Mouse (Mus musculus) lung, embryonic 14.5 days (tissue): ENCODE results near the gene Cluh. TPM values are rescaled to one million over a fixed set of nuclear protein-coding genes. Genes with fewer than 3 reads are reported as not detected.

Experiments used
- ATAC-seq: fragments of 200-750 bp; cut with Nextera tagmentation; 2 replicates; pipeline ENCODE4 v1.8.0; 2017; ENCODE audit warnings: mild to moderate bottlenecking, moderate TSS enrichment, moderate library complexity; ENCODE audit not compliant: insufficient read depth
- DNase-seq: peaks from one replicate; pipeline ENCODE4 v3.0.0-alpha.2; 2015
- H3K27ac ChIP-seq: fragments of 300-500 bp; sonication (generic); 2 replicates; pipeline ENCODE4 v1.5.1; 2014; ENCODE audit warnings: low read depth, mild to moderate bottlenecking, moderate library complexity
- H3K27me3 ChIP-seq: fragments of 300-500 bp; sonication (generic); 2 replicates; pipeline ENCODE4 v1.6.1; 2014; ENCODE audit warnings: low read length, control low read depth; ENCODE audit not compliant: insufficient read depth
- H3K36me3 ChIP-seq: fragments of 300-500 bp; sonication (generic); 2 replicates; pipeline ENCODE4 v1.6.1; 2014; ENCODE audit warnings: control low read depth; ENCODE audit not compliant: insufficient read depth
- H3K4me1 ChIP-seq: fragments of 300-500 bp; sonication (generic); 2 replicates; pipeline ENCODE4 v1.6.1; 2014; ENCODE audit warnings: antibody characterized with exemption, control low read depth; ENCODE audit not compliant: insufficient read depth
- H3K4me2 ChIP-seq: fragments of 300-500 bp; sonication (generic); 2 replicates; pipeline ENCODE4 v1.6.1; 2014; ENCODE audit warnings: mild to moderate bottlenecking
- H3K4me3 ChIP-seq: fragments of 300-500 bp; sonication (generic); 2 replicates; pipeline ENCODE4 v1.5.1; 2014; ENCODE audit warnings: low read depth, low read length
- H3K9ac ChIP-seq: fragments of 300-500 bp; sonication (generic); 2 replicates; pipeline ENCODE4 v1.6.1; 2014
- H3K9me3 ChIP-seq: fragments of 300-500 bp; sonication (generic); 2 replicates; pipeline ENCODE4 v1.6.1; 2016; ENCODE audit warnings: low read depth, low read length, control low read depth
- CTCF ChIP-seq: IDR thresholded peaks from 2 replicates; pipeline ENCODE4 v1.5.1; 2016; ENCODE audit warnings: antibody characterized with exemption, low read depth
- WGBS: fragments of 180-500 bp; shearing (Covaris S2); extraction: QIAGEN DNeasy Blood & Tissue Kit; methylation state at CpG from one replicate; pipeline ENCODE4 v1.1.7; 2014; 5-methylcytosine and 5-hydroxymethylcytosine counted together
- polyA plus RNA-seq: library from polyadenylated mRNA; unstranded; fragments of >200 nt; fragmentation: Nextera tagmentation; extraction: Ambion mirVana; gene quantifications from 2 replicates; pipeline ENCODE4 v1.2.1, GENCODE M21; 2014

Gene Cluh
- polyA plus RNA-seq, 1 experiment from 2014 or later, result 23.8 TPM

GRCm38 (mm10) chr11:74619201-74619955, 29.9 kb upstream of the Cluh start, which contains the start of gene Ccdc92b:
Gene Ccdc92b, plus strand, starts transcription at chr11:74619605.
- Histone ChIP-seq H3K27ac (no peak within 1 kb of the TSS), H3K9ac (no peak within 1 kb of the TSS), H3K36me3 (no peaks in the 10 kb centered on the region), H3K27me3 (peaks cover 21% of the 10 kb centered on the region), H3K9me3 (no peaks in the 10 kb centered on the region), H3K4me1 (peaks cover 4% of the 10 kb centered on the region; the same call in 1 of the 2 replicates), H3K4me3 (peak within 1 kb of the TSS; percentile 29), H3K4me2 (peak within 1 kb of the TSS; percentile 59)
- DNase-seq (peak; percentile 94), ATAC-seq (peak; percentile 89)
- TF ChIP-seq CTCF, result peak; percentile 26
- WGBS, result under 1% methylated on average over 59 of the region's 63 CpGs

DNA sequence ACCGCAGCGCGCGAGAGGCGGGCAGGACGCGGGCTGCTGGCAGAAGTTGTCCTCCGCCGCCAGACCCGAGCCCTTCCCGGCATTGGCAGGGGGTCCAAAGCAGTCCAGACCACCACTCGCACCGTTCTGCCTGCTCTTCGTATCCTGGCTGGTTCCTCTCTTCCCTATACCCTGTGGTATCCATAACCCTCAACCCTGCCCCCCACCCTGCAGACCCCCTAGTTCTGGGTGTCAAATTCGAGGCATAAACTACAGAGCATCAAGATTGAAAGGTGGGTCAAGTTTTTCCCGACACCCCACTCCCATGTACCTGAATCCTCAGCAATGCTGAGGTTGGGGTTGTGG, 29.4 kb upstream of the Cluh start:
- no peak for ATAC-seq
- H3K27me3 ChIP-seq, result peaks cover 21% of the 10 kb centered on the region

DNA sequence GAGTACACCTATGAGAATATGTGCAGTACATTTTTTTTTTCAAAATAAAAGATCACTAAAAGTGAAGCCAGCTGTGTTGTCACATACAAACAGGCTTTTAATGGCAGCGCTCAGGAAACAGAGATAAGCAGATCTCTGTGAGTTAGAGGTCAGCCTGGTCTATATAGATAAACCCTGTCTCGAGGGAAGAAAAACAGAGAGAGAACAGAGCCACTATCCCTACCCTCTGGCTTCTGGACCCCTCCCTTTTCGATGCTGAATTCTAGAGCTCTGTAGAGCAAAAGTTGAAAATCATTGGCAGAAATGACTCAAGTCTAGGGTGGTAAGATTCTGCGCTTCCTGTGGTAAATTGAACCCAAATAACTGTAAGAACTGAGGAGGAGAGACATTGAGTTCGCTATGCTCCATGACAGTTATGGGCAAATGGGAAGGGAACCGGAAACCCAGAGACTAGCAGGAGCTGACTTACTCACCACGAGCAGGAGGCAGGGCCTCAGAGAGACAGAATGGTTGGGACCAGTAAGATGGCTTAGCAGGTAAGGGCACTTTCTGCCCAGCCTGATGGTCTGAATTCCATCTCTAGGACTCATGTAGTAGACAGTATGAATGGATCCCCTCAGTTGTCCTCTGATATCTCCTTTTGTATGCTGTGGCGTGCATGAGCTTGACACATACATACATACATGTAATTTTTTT, 27.2 kb upstream of the Cluh start:
- TF ChIP-seq CTCF, result no peak
- Histone ChIP-seq H3K9ac (no peak overlapping the region), H3K27me3 (peaks cover 21% of the 10 kb centered on the region), H3K27ac (no peak overlapping the region), H3K36me3 (no peaks in the 10 kb centered on the region), H3K4me3 (no peak overlapping the region), H3K9me3 (no peaks in the 10 kb centered on the region), H3K4me2 (peak overlapping the region; percentile 22; the same call in 1 of the 2 replicates), H3K4me1 (peaks cover 4% of the 10 kb centered on the region; the same call in 1 of the 2 replicates)
- ATAC-seq, result no peak
- DNase-seq, result no peak
- WGBS, result 65% methylated on average over 8 of the region's 8 CpGs

More for the DNA sequence above, 29.4 kb upstream of the Cluh start:
- H3K27ac ChIP-seq, result no peak overlapping the region
- H3K4me2 ChIP-seq, result peak overlapping the region; percentile 59
- 5% methylated on average over 16 of the region's 16 CpGs for WGBS
- peaks cover 4% of the 10 kb centered on the region; the same call in 1 of the 2 replicates for H3K4me1 ChIP-seq
- H3K9ac ChIP-seq, result no peak overlapping the region
- peak overlapping the region; percentile 29 for H3K4me3 ChIP-seq
- H3K9me3 ChIP-seq, result no peaks in the 10 kb centered on the region
- no peak for DNase-seq
- no peaks in the 10 kb centered on the region for H3K36me3 ChIP-seq
- no peak for TF ChIP-seq CTCF

GRCm38 (mm10) chr11:74623693-74624092, 25.6 kb upstream of the Cluh start:
- peaks cover 21% of the 10 kb centered on the region for H3K27me3 ChIP-seq
- ATAC-seq (no peak), DNase-seq (peak; percentile 42)
- 62% methylated on average over 6 of the region's 6 CpGs for WGBS
- no peak overlapping the region for H3K4me2 ChIP-seq
- H3K9ac ChIP-seq, result no peak overlapping the region
- no peak overlapping the region for H3K27ac ChIP-seq
- no peak for TF ChIP-seq CTCF
- H3K36me3 ChIP-seq, result no peaks in the 10 kb centered on the region
- no peak overlapping the region for H3K4me3 ChIP-seq
- peaks cover 4% of the 10 kb centered on the region; the same call in 1 of the 2 replicates for H3K4me1 ChIP-seq
- H3K9me3 ChIP-seq, result no peaks in the 10 kb centered on the region

- H3K9ac ChIP-seq, result no peak overlapping the region
- no peak for TF ChIP-seq CTCF
- peaks cover 4% of the 10 kb centered on the region; the same call in 1 of the 2 replicates for H3K4me1 ChIP-seq
- DNase-seq (no peak), ATAC-seq (no peak)
- no peak overlapping the region for H3K27ac ChIP-seq
- no peak overlapping the region for H3K4me2 ChIP-seq
- no peaks in the 10 kb centered on the region for H3K36me3 ChIP-seq
- no peaks in the 10 kb centered on the region for H3K9me3 ChIP-seq
- H3K4me3 ChIP-seq, result no peak overlapping the region
- H3K27me3 ChIP-seq, result peaks cover 11% of the 10 kb centered on the region
Measured at GRCm38 (mm10) chr11:74625333-74625732, 24.0 kb upstream of the Cluh start.

DNA sequence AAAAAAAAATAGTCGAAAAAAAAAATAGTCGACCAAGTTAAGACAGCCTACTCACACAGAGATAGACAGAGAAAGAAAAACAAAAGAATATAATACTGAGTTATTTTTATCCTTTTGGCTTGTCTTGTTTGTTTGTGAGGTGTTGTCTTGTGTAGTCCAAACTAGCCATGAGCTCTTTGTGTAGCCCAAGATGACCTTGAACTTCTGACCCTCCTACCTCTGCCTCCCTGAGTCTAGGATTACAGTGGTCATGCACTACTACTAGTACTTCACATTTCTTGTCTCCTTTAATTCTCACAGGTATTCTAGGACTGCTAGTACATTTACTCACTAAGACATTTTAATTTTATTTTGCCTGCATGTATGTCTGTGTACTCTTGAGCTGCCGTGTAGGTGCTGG, 21.8 kb upstream of the Cluh start:
- H3K9me3 ChIP-seq, result no peaks in the 10 kb centered on the region
- no peak for DNase-seq
- TF ChIP-seq CTCF, result no peak
- no peak overlapping the region for H3K4me2 ChIP-seq
- no peak overlapping the region for H3K27ac ChIP-seq
- ATAC-seq, result no peak
- no peaks in the 10 kb centered on the region for H3K36me3 ChIP-seq
- H3K9ac ChIP-seq, result no peak overlapping the region
- whole genome bisulfite sequencing, result 75% methylated on average over 3 of the region's 3 CpGs
- no peaks in the 10 kb centered on the region for H3K27me3 ChIP-seq
- H3K4me1 ChIP-seq, result peaks cover 4% of the 10 kb centered on the region; the same call in 1 of the 2 replicates
- H3K4me3 ChIP-seq, result no peak overlapping the region
